Mouse (Mus musculus): Measurements from ENCODE around the gene Gm10160.

Gm10160 gene

DNA sequence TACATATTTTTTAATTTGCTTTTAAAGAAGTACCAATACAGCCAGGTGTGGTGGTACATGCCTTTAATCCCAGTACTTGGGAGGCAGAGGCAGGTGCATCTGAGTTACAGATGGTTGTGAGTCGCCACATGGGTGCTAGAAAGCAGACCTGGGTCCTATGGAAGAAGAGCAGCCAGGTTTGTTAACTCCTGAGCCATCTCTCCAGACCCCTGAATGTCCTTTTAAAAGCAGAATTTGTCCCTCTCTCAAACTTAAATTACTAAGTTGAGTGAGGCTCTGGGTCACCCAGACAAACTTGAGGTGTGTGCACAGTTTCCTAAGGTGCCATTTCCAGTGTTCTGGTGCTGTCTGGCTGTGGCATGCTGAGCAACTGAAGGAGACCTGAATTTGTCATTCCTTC is at the start of gene Gm10160:
TSS of gene Gm10160 (minus strand) at position 101 of the 400 bp plus-strand sequence.
- DNase-seq = no peak

DNA sequence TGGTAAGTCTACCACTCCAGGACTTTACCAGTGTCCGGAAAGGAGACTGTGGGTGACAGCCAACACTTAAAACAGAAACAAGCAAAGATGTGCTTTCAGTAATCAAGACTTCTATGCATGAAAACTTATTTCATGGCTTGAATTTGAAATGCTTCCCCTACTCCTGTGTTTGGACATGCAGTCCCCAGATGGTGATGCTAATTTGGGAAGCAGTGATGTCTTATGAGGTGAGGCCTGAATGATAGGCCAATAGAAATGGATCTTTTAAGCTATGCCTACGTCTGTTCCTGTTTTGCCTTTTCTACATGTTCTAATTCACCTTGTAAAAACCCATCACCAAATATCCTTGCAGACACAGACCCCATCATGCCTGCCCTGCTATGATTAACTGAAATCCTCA is 49.3 kb upstream of the Gm10160 start:
- DNase-seq = no peak

DNA sequence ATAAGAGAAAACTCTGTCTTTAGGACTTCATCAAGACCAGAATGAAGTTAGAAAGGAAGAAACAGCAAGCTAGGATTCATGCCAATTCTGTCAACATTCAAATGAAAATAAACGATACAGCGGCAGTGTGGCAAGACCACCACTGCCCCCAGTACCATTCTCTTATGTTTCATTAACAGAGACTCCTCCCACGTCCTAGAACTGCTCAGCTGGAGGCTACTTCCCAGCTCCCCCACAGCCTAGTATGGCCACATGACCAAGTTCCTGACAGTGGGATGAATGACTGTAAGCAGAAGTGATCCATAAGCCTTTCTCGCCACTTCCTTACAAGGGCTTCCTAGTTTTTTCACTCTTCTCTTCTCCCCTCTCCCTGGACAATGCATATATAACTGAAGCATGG is 48.5 kb upstream of the Gm10160 start:
- no peak for DNase-seq

DNA sequence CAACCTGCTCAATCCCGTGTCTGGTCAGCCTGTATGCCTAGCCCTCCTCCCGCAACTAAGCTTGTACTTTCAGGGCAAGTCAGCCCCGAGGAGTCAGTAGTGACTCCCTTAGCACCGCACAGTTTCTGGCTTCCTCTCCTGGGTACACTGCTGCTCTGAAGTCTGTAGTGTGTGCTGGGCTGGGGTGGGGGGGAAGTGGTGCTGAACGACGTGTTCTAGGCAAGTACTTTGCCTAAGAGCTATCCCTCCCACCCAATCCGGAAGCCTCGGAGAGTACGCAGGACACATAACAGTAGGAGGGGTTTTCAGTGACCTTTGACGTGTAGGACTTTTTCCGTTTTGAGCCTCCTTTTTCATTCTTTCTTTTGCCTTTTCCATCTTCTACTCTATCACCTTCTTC is 43.8 kb upstream of the Gm10160 start:
- DNase-seq = no peak

DNA sequence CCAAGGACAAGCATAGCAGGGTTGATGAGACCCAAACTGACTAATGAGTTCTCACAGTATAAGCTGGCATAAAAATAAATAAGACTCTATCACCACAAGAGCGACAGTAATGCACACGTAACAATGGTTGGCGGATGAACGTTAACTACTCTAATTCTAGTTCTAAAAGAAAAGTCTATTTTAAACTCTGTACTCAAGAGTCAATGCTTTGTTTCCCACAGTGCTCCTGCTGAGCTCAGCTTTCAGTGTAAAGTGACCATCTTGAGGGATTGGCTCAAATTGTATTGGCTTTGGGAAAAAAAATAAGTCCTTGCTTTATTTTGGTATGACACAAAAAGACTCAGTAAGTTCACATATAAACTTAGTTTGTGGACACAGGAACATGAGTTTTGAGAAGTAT is 29.5 kb upstream of the Gm10160 start:
- DNase-seq = no peak

DNA sequence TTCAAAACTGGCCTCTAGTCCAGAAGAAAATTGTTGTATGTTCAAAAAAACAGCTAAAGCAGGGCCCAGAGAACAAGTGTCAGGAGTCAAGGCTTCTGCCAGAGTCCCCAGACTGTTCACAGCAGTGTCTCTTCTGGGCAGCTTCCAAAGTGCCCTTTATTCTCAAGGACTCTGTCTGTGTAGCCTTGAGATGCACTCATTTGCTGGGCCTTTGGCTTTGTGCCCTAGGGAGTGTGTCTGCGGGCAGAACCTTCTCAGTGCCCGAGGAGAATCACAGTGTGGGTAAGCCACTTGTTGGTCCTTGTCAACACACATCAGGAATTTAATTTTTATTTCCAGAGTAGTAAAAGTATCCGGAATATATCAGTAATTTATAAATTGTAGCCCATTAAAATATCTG is 26.0 kb upstream of the Gm10160 start:
- no peak for DNase-seq

DNA sequence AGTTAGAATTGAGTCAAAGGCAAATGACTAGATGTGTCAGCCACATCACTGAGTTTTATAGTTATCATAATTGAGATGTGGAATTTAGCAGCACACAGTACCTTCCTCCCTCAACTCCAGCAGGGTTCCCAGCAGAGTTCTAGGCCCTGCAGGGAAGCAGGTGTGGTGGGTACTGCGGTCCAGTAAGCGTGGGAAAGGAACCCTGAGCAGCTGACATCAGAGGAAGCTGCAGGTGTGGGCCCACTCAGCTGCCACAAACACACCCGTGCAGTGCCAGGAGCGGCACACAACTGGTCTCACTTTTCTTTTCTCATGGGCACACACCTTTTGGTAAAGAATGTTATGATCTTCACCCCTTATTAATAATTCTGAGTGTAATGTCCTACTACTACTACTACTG is 25.2 kb upstream of the Gm10160 start:
- DNase-seq = no peak

DNA sequence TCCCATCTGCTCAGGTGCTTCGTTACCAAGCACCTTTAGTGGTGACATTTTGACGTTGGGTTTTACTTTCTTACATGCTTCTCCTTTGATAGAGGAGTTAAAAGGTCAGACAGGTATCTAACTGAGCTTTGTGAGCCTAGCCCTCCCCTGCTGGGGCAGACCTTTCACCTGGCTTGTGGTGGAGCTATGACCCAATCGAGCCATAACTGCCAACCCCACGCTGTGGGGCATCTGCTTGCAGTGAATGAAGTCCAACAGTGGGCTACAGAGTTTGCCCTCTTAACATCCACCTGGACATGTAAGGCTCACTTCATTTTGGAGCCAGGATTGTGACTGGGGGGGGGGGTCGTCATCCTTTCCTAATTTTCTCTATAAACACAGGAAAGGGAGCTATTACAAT is 24.7 kb upstream of the Gm10160 start:
- DNase-seq = no peak

DNA sequence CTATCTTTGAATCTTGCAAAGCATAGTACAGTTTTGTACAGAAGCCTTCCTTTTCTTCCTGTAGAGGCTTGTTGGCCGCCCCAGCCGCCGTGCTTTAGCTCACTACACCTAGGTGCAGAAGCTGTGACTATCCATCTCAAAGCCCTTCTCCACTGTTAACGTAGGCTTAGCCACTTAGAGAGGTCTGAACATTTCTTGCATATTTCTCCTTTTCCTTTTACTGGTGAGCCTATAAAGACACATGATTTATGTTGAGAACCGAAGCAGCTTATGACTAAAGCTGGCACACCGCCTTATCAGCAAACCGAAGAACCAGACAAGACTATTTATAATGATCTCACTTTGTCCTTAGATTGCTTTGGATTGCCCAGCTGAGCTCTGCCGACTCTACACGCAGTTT is 19.8 kb upstream of the Gm10160 start:
- DNase-seq = no peak

DNA sequence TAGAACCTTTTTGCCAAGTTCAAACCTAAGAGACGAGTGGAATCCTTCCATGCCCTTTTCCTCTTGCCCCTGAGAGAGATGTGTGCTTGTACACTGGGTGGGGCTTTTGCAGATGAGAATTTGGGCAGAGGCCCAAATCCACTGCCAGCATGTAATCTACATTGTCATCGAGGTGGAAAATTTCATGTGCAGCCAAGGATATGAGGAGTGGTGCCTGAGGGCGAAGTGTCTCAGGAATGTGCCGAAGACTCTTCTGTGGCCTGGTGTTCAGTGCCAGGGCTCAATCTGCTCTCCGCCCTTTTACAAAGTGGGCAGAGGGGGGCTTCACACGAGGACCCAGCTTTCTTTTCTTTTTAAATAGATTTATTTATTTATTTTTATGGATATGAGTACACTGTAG is 19.0 kb upstream of the Gm10160 start:
- DNase-seq = peak; percentile 33

DNA sequence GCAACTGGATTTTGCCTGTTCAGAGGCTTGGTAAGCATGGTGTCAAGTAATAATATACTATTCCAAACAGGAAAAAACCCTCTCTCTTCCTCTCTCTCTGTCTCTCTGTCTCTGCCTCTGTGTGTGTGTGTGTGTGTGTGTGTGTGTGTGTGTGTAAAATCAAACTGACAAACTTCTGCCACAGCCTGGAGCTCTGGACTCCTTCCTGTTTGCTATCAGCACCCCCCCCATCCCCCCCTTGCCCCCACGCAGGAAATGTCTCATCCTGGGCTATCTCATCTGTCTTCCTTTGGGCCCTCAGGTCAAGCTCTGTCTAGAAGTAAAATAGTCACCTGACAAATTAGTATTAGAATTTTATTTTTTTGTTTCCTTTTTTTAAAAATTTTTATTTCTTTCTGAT is 18.2 kb upstream of the Gm10160 start:
- no peak for DNase-seq

DNA sequence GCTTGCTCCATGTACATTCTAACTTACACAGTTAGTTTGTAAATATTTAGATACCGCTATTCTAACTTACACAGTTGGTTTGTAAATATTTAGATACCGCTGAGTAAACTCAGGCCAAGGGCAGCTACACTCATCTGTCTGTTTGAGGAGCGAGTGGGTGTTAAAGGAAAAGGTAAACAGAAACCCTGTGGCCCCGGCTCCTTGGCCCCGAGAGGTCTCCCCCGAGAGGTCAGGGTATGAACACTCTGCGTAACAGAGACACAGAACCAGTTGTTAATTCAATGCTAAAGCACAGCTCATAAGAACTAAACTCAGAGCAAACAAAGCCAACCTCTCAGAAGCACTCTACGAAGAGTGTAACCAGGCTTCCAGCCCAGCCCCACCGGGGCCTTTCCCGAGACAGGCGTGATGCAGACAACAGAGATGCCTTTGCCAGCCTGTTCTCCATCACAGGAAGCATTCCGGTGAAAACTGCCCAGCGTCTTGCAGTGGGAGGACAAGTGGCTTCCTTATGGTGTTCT is 17.0 kb upstream of the Gm10160 start:
- DNase-seq = no peak

DNA sequence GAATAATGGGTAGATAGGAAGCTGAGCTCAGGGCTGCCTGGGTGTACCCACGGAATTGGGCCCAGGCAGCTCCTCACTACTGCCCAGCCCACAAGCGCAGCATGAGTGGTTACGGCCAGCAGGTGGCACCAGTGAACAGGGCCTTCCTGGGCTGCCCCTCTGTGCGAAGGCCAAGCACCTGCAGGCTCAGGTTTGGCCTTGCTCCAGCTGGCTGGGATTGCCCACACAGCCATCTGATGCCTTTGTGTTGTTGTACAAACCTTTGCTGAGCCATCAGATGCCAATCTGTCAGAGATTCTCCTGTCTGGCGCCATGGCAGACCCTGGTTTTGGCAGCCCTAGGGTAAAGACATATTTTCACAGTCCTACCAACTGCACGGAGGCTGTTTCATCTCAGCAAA is 12.6 kb upstream of the Gm10160 start:
- DNase-seq = peak; percentile 82

DNA sequence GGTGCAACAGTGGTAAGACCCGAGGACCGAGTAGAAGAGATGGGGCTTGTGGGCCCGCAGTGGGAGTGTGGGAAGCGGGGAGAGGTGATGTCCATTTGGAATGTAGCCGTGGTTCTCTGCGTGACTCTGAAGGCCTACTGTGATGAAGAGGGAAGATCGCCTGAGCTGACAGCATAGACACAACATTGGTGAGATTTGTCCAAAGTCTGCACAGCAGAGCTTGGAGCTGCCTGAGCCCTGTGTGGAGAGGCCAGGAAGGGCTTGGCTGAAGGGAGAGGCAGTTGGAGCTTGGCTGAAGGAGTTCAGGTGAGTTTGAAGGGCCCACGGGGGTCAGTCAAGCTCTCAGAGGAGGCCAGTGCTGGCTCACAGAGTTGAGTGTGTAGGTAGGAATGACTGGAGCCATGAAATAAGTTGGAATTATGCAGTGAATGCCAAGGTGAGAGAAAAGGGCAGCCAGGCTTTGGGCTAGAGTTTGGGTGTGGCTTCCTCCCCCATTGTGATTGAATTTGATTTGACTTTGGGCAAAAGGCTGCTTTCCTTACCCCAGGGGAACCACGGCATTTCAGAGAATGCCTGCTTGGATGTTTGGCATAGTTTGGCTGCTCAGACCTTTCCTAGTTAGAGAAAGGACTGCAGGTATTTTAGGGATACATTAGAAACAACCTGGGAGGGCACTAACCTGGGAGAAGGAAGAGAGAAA is 11.8 kb upstream of the Gm10160 start:
- DNase-seq = peak; percentile 27

DNA sequence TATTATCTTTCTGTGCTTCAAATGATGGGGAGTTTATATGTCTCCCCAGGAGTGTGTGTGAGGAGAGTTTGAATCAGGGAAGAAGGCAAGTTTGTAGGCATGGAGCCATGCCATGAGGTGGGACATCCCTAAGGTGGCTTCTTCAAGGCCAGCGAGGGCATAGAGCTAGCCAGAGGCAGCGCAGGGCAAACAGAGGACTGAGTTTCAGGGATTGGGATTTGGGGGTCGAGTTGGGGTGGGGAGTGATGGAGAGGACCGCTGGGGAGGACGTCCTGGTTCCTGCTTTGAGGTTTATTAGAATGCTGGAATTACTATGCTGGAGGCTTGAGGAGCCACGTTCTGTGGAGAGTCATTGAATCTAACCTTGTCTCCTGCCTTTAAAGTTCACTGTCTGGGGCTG is 10.3 kb upstream of the Gm10160 start:
- DNase-seq = no peak

DNA sequence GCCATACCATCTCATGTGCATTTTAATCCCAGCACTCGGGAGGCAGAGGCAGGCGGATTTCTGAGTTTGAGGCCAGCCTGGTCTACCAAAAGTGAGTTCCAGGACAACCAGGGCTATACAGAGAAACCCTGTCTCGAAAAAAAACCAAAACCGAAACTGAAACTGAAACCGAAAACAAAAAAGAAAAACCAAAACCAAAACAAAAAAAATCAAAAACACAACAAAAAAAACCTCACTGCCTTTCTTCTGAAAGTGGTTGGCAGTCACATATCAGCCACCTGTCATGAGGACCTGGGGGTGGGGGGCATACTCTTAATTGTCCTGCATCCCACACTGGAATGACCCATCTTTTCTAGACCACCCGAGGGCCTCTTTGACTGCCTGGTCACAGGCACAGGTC is 9.0 kb upstream of the Gm10160 start:
- no peak for DNase-seq

DNA sequence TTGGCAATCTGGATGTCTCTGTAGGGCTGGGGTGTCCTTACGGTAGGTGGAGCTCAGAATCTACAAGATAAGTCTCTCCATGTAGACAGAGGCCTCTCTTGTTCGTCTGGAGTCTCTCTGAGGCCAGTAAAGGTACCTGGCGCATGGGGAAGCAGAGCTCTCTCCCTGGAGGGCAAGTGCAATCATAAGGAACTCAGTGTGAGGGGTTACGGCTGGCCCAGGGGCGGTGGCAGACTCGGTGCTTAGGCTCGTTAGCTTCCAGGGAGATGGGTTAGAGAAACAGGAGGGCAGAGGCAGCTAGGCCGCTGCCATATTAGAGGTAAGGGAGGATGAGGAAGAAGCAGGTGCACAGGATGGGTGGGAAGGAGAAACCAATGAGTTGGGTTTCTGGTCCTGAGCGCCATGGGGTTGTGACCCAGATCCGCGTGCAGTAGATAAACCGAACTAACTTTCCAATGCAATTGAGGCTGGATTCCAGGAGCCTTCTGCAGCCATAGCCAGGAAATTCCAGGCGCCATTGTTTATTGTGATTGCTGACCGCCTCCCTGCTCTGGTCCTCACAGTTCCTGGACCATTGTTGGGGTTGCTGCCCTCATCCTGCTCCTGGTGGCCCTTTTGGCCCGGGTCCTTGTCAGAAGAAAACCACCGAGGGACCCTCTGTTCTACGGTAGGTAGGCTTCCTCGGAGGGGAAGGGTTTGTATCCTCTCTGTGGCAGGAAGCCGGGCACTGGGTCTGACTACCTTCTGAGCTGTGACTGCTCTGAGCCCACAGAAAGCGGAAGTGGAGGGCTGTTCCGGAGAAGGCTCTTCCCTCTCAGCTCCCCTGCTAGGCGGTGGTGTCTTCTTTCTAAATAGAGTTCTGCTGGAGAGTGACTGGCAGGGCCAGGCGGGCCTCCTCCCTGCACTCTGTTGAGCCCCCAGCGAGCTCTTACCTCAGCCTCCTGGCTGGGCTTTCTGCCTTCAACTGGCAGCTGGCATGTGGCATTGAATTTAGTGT is 7.3 kb upstream of the Gm10160 start:
- DNase-seq = no peak

DNA sequence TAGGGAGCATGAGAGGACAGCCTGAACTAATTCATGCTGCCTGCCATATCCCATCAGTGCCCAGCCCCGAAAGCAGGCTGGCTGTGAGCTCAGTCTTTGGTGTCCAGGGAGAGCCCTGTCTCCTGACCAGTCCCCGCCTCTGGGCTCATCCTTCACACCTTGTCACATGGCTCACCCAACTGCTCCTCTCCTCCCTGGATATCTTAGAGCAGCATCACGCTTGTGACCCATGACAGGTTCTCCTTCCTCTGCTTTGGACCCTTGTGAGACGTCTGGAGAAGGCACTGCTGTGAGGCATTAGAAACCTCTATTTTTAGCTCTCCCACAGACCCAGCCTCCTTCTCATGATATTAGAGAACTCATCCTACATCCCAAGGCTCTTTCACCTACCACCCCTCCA is 6.3 kb upstream of the Gm10160 start:
- no peak for DNase-seq

DNA sequence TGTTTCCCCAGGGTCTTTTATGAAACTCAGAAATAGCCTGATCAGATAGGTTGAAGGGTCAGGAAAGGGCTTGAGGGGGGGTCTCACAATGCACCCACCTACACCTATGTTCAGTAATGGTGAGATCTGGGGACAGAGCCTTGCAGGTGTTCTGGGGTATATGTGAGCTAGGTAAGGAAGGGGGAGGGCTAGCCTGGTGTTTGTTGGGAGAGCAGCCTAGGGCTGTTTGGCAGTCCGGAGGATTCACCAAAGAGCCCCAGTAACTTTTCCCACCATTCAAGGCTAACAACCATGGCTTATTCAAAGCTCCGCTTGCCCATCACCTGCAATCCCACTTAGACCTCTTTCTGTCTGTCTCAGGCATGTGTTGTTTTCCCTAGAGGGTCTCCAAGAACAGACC is 5.9 kb upstream of the Gm10160 start:
- DNase-seq = no peak

DNA sequence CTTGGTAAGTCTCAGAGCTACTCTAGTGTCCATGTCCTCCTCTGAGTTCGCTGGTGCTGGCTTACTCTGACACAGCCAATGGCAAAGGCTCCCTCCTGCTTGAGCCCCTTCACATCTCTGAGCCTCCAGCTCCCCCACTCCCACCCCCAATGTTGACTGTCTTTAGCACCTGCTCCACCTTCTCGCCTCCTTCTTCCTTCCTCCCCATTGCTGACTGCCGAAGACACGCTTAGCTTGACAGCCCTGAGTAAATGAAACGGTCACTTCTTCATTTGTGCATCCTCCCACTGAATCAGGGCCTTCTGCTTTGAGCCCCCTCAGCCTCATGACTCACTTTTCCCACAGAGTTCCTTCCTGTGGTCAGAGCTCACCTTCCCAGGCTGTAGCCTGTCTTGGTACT is 5.4 kb upstream of the Gm10160 start:
- DNase-seq = no peak

DNA sequence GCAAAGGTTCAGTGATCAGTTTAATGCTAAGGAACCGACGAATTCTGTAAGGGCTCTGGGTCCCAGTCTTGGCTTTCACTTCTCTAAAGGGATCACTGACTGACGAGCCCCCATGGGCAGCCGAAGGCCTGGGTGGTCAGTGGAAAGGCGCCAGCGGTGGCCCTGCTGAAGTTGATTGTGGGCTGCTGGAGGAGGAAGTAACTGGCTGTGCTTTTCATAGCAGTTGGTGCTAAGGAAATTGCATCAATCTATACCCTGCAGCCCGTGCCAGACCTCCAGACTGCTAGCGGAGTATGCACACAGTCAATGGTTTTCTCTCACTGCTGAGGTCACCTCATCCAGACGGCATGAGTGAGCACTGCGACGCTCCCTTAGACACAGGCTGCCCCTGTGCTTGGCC is 4.5 kb upstream of the Gm10160 start:
- no peak for DNase-seq

DNA sequence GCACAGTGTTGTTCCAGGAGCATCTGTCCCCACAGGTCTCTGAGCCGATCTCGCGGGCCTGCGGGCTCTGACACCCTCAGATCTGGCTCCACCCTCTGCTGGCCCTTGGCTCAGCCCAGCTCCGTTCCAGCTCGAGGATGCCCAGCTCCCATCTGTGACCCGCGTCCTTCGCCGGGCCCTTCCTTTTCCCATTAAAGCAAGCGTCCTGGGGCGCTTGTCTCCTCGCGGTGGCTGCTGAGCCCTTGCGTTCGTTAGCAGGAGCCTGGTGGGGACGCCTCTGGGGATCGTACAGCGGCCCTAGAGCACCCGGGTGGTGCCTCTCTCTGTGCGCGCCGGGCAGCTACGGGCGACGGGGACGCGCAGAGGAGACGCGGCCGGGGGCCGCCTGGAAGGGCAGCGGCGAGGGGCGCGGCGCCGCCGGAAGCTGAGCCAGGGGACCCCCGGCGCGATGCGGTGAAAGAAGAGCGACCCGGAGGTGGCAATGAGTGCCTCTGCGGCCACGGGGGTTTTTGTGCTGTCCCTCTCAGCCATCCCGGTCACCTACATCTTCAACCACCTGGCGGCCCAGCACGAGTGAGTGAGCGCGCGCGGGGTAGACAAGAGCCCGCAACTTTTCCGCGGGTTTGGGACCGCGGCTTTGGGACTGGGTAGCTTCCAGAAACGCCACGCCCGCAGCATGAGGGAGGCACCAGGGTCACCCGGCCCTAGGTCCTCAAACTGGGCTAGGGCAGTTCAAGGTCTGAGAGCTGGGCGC is 3.6 kb upstream of the Gm10160 start, which contains the start of gene Tm6sf1:
TSS of gene Tm6sf1 (plus strand) at position 34 of the 754 bp plus-strand sequence.
- DNase-seq = no peak

DNA sequence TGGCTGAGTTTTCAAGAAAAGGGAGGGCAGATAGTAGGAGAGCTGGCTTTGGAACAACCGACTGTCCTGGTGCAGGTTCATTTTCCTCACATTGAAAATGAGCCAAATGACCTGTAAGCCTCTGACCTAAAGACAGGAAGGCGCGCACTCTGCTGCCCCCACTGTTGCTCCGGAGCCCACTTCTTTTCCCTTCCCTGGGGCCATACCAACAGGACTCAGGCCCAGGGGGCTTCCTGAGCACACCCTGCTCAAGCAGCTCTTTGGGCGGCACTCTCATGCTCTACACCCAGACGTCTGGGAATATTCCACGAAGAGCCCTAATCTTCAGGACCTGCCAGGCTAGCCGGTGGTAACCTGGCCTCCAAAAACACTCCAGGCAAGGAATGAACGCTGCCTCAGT is 2.6 kb upstream of the Gm10160 start:
- DNase-seq = no peak
